Mouse (Mus musculus) heart, embryonic 10.5 days (tissue): Measurements from ENCODE around the gene Tax1bp3. TPM values are rescaled to one million over a fixed set of nuclear protein-coding genes. Genes with fewer than 3 reads are reported as not detected.

ENCODE experiments used
- DNase-seq: peaks from one replicate; pipeline ENCODE4 v3.0.0-alpha.2; 2017; ENCODE audit warnings: low spot score
- H3K27ac ChIP-seq: fragments of 300-500 bp; sonication (generic); 2 replicates; pipeline ENCODE4 v1.5.1; 2016; ENCODE audit warnings: mild to moderate bottlenecking
- H3K27me3 ChIP-seq: fragments of 300-500 bp; sonication (generic); 2 replicates; pipeline ENCODE4 v1.6.1; 2016; ENCODE audit warnings: mild to moderate bottlenecking; ENCODE audit not compliant: poor library complexity, insufficient read depth, severe bottlenecking
- H3K36me3 ChIP-seq: fragments of 300-500 bp; sonication (generic); 2 replicates; pipeline ENCODE4 v1.6.1; 2016; ENCODE audit warnings: mild to moderate bottlenecking, moderate library complexity
- H3K4me1 ChIP-seq: fragments of 300-500 bp; sonication (generic); 2 replicates; pipeline ENCODE4 v1.6.1; 2016; ENCODE audit warnings: mild to moderate bottlenecking
- H3K4me3 ChIP-seq: fragments of 300-500 bp; sonication (generic); 2 replicates; pipeline ENCODE4 v1.5.1; 2016; ENCODE audit warnings: mild to moderate bottlenecking, moderate library complexity
- H3K9me3 ChIP-seq: fragments of 300-500 bp; sonication (generic); 2 replicates; pipeline ENCODE4 v1.6.1; 2016; ENCODE audit warnings: mild to moderate bottlenecking, moderate library complexity
- WGBS: fragments of 180-500 bp; shearing (Covaris S2); methylation state at CpG from one replicate; pipeline ENCODE4 v1.1.7; 2016; 5-methylcytosine and 5-hydroxymethylcytosine counted together
- polyA plus RNA-seq: library from polyadenylated mRNA; unstranded; fragments of >200 nt; fragmentation: Nextera tagmentation; extraction: Ambion mirVana; gene quantifications from 2 replicates; pipeline ENCODE4 v1.2.1, GENCODE M21; 2016

Tax1bp3 gene
- polyA plus RNA-seq, 1 experiment from 2014 or later = 249 TPM

DNA sequence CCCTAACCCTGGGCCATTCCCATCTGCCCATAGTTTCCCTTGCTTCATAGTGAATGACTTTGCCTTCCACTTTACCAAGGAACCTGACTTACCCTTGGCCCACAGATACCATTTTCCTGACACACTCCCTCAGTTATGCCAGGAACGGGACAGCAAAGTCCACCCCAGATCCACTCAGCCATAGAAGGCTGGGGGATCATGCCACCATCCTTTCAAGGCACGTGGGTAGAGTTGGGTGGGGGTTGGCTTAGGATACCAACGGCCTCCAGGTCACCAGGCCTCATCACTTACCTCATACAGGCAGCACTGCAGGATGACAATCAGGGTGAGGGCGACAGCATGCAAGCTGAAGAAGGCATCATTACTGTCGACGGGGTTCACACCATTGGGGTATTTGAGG lies 10.3 kb downstream of the Tax1bp3 start:
- Histone ChIP-seq H3K4me3 (no peak overlapping the region), H3K4me1 (no peaks in the 10 kb centered on the region), H3K9me3 (no peaks in the 10 kb centered on the region), H3K27me3 (no peaks in the 10 kb centered on the region), H3K36me3 (peaks cover 77% of the 10 kb centered on the region), H3K27ac (no peak overlapping the region)
- no peak for DNase-seq
- whole genome bisulfite sequencing = 84% methylated on average over 6 of the region's 6 CpGs

GRCm38 (mm10) chr11:73193047-73193446 lies 16.2 kb downstream of the Tax1bp3 start:
- H3K27ac ChIP-seq = no peak overlapping the region
- WGBS = 75% methylated on average over 6 of the region's 6 CpGs
- H3K4me3 ChIP-seq = no peak overlapping the region
- H3K9me3 ChIP-seq = no peaks in the 10 kb centered on the region
- peaks cover 4% of the 10 kb centered on the region; the same call in 1 of the 2 replicates for H3K4me1 ChIP-seq
- no peaks in the 10 kb centered on the region for H3K27me3 ChIP-seq
- peaks cover 38% of the 10 kb centered on the region for H3K36me3 ChIP-seq
- DNase-seq = no peak

DNA sequence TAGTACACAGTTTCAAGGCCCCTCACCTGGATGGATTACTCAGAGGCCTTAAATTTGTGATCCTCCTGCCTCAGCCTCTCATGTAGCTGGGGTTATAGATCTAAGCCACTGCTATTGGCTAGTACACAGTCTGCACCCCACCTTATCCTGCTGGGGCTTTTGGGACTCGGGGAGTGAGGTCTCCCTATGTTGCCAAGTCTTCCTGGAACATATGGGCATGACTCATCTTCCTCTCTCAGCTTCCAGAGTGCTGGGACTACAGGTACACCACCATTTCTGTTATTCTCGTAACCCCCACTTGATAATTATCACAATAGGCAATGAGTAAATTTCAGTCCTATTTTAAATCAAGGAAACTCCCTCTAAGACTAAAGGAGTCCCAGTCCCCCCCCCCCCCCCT lies 17.6 kb downstream of the Tax1bp3 start:
- WGBS = 78% methylated on average over 2 of the region's 2 CpGs
- peaks cover 28% of the 10 kb centered on the region for H3K36me3 ChIP-seq
- H3K27ac ChIP-seq = no peak overlapping the region
- no peak overlapping the region for H3K4me3 ChIP-seq
- H3K4me1 ChIP-seq = peaks cover 6% of the 10 kb centered on the region; the same call in 1 of the 2 replicates
- H3K9me3 ChIP-seq = no peaks in the 10 kb centered on the region
- DNase-seq = no peak
- no peaks in the 10 kb centered on the region for H3K27me3 ChIP-seq

GRCm38 (mm10) chr11:73198190-73198589 lies 21.3 kb downstream of the Tax1bp3 start:
- Histone ChIP-seq H3K9me3 (no peaks in the 10 kb centered on the region), H3K36me3 (0 out of 2 replicates have a peak, but pooled peaks cover 7% of the 10 kb centered on the region), H3K27me3 (no peaks in the 10 kb centered on the region), H3K4me1 (peaks cover 12% of the 10 kb centered on the region; the same call in 1 of the 2 replicates), H3K27ac (peak overlapping the region; percentile 87), H3K4me3 (peak overlapping the region; percentile 87)
- no peak for DNase-seq
- 7% methylated on average over 1 of the region's 1 CpGs for WGBS

GRCm38 (mm10) chr11:73198603-73199229 lies 21.8 kb downstream of the Tax1bp3 start, which contains the start of gene Ctns:
TSS of gene Ctns (minus strand) at chr11:73199042.
- no peaks in the 10 kb centered on the region for H3K9me3 ChIP-seq
- peaks cover 12% of the 10 kb centered on the region; the same call in 1 of the 2 replicates for H3K4me1 ChIP-seq
- H3K27me3 ChIP-seq = no peaks in the 10 kb centered on the region
- H3K4me3 ChIP-seq = peak within 1 kb of the TSS; percentile 87
- WGBS = 2% methylated on average over 22 of the region's 22 CpGs
- DNase-seq = peak; percentile 97
- peak within 1 kb of the TSS; percentile 87 for H3K27ac ChIP-seq
- H3K36me3 ChIP-seq = 0 out of 2 replicates have a peak, but pooled peaks cover 7% of the 10 kb centered on the region

DNA sequence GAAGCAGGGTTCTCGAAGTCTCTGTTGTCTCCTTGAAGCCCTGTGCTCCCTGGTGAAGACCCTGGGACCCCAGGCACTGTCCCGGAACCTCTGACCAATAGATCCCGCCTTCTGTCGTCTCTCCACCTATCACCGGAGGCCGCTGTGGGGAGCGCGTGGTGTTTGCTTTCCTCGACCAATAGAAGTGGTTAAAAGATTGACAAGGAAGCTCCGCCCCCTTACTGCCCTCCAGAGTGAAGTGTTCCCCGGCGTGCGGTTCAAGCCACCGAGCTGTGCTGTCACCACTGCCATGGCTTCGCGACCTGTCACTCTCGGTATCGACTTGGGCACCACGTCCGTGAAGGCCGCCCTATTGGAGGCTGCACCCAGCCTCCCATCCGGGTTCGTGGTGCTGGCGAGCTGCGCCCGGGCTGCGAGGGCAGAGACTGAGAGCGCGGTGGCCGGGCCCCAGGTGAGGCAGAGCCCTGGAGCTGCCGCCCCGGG lies 22.4 kb downstream of the Tax1bp3 start, which contains the start of gene Shpk:
Gene Shpk (plus strand): TSS at position 231 of the 483 bp plus-strand sequence.
- Histone ChIP-seq H3K4me1 (peaks cover 12% of the 10 kb centered on the region; the same call in 1 of the 2 replicates), H3K4me3 (peak within 1 kb of the TSS; percentile 87), H3K36me3 (0 out of 2 replicates have a peak, but pooled peaks cover 6% of the 10 kb centered on the region), H3K27ac (peak within 1 kb of the TSS; percentile 87), H3K27me3 (no peaks in the 10 kb centered on the region), H3K9me3 (no peaks in the 10 kb centered on the region)
- DNase-seq = peak; percentile 98
- WGBS = under 1% methylated on average over 32 of the region's 32 CpGs

- 0 out of 2 replicates have a peak, but pooled peaks cover 4% of the 10 kb centered on the region for H3K36me3 ChIP-seq
- no peaks in the 10 kb centered on the region for H3K9me3 ChIP-seq
- H3K27me3 ChIP-seq = no peaks in the 10 kb centered on the region
- no peak for DNase-seq
- H3K27ac ChIP-seq = peak overlapping the region; percentile 87; the same call in 1 of the 2 replicates
- peaks cover 12% of the 10 kb centered on the region; the same call in 1 of the 2 replicates for H3K4me1 ChIP-seq
- peak overlapping the region; percentile 87 for H3K4me3 ChIP-seq
- WGBS = 3% methylated on average over 12 of the region's 12 CpGs
Observed at GRCm38 (mm10) chr11:73199879-73200278, 23.0 kb downstream of the Tax1bp3 start.

GRCm38 (mm10) chr11:73201021-73201420 lies 24.1 kb downstream of the Tax1bp3 start:
- Histone ChIP-seq H3K4me3 (no peak overlapping the region), H3K27ac (no peak overlapping the region), H3K4me1 (peaks cover 12% of the 10 kb centered on the region; the same call in 1 of the 2 replicates), H3K36me3 (no peaks in the 10 kb centered on the region), H3K27me3 (no peaks in the 10 kb centered on the region), H3K9me3 (no peaks in the 10 kb centered on the region)
- no peak for DNase-seq
- 79% methylated on average over 2 of the region's 2 CpGs for WGBS

DNA sequence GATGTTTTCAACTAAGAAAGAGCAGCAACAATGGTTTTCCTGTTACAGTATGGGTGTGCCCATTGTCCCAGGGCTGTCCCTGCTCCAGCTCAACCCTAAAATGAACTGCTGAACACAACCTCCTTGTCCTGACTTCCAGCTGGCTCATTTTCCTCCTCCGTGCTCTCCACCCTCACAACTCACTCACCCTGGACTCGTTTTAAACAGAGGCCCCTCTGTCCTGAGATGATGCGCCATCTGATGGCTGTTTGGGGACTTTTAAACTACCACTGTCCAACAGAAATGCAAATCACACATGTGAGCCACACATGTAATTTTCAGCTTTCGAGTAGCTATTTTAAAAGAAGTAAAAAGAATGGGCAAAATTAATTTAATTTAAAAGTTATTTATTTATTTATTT lies 24.7 kb downstream of the Tax1bp3 start:
- 35% methylated on average over 4 of the region's 4 CpGs for WGBS
- H3K27ac ChIP-seq = no peak overlapping the region
- DNase-seq = no peak

DNA sequence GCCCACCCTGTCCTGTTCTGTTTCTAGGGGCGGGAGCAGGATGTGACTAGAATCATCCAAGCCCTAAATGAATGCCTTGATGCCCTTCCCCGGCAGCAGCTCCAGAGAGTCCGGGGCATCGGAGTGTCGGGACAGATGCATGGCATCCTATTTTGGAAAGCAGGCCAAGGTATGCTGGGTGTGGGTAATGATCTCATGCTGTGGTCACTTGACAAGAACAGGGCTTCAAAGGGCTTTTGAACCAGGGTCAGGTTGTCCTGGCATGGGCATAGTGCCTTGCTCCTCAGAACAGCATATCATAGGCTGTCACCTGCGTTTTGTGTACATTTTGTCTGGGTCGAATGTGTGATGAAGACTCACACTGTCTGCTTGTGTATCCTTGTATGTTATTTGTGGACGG lies 27.0 kb downstream of the Tax1bp3 start:
- no peaks in the 10 kb centered on the region for H3K9me3 ChIP-seq
- DNase-seq = no peak
- H3K27ac ChIP-seq = no peak overlapping the region
- H3K27me3 ChIP-seq = no peaks in the 10 kb centered on the region
- WGBS = 84% methylated on average over 8 of the region's 8 CpGs
- H3K4me3 ChIP-seq = no peak overlapping the region
- H3K4me1 ChIP-seq = peaks cover 6% of the 10 kb centered on the region; the same call in 1 of the 2 replicates
- H3K36me3 ChIP-seq = no peaks in the 10 kb centered on the region

More for the DNA sequence above, 24.7 kb downstream of the Tax1bp3 start:
- no peak overlapping the region for H3K4me3 ChIP-seq
- no peaks in the 10 kb centered on the region for H3K36me3 ChIP-seq
- peaks cover 12% of the 10 kb centered on the region; the same call in 1 of the 2 replicates for H3K4me1 ChIP-seq
- H3K27me3 ChIP-seq = no peaks in the 10 kb centered on the region
- H3K9me3 ChIP-seq = no peaks in the 10 kb centered on the region

- Histone ChIP-seq H3K36me3 (no peaks in the 10 kb centered on the region), H3K4me1 (no peaks in the 10 kb centered on the region), H3K27ac (no peak overlapping the region), H3K4me3 (no peak overlapping the region), H3K9me3 (no peaks in the 10 kb centered on the region), H3K27me3 (no peaks in the 10 kb centered on the region)
- DNase-seq = no peak
- 68% methylated on average over 7 of the region's 7 CpGs for WGBS
Observed at GRCm38 (mm10) chr11:73205194-73205593, 28.3 kb downstream of the Tax1bp3 start.

GRCm38 (mm10) chr11:73207621-73208020 lies 30.7 kb downstream of the Tax1bp3 start:
- H3K27me3 ChIP-seq = no peaks in the 10 kb centered on the region
- no peaks in the 10 kb centered on the region for H3K4me1 ChIP-seq
- H3K9me3 ChIP-seq = no peaks in the 10 kb centered on the region
- no peaks in the 10 kb centered on the region for H3K36me3 ChIP-seq
- H3K4me3 ChIP-seq = no peak overlapping the region
- WGBS = 79% methylated on average over 2 of the region's 2 CpGs
- no peak overlapping the region for H3K27ac ChIP-seq
- DNase-seq = no peak

DNA sequence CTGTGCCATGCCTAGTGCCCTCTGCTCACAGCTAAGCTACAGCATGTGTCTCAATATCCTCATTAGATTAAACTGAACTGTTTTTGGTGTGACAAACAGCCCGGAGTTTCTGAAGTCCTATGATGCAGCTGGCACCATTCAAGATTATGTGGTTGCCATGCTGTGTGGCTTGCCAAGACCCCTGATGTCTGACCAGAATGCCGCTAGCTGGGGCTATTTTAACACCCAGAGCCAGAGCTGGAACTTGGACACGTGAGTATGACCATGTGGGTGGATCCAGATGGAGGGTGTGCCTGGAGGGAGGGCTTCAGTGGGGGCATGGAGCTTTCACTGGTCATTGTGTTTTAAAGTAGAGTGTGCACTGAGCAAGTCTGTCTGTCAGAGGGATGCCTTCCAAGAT lies 37.1 kb downstream of the Tax1bp3 start:
- no peaks in the 10 kb centered on the region for H3K4me1 ChIP-seq
- no peak overlapping the region for H3K27ac ChIP-seq
- H3K4me3 ChIP-seq = no peak overlapping the region
- DNase-seq = no peak
- no peaks in the 10 kb centered on the region for H3K36me3 ChIP-seq
- peaks cover 8% of the 10 kb centered on the region; the same call in 1 of the 2 replicates for H3K27me3 ChIP-seq
- H3K9me3 ChIP-seq = no peaks in the 10 kb centered on the region
- 72% methylated on average over 3 of the region's 3 CpGs for WGBS
